Mouse (Mus musculus): ENCODE measurements around the gene Olfr1415.

The Olfr1415 gene

GRCm38 (mm10) chr1:92441453-92442063, 54.3 kb downstream of the Olfr1415 start:
- Histone ChIP-seq H3K27me3 (ENCODE audit: insufficient read depth, low read length) (no peaks in the 10 kb centered on the region), H3K4me3 (replicated peaks; ENCODE audit: low read length) (no peak overlapping the region), H3K36me3 (ENCODE audit: insufficient read depth, low read length) (peaks cover 85% of the 10 kb centered on the region), H3K9me3 (ENCODE audit: low read length) (no peaks in the 10 kb centered on the region), H3K4me1 (replicated peaks; ENCODE audit: low read depth, low read length) (peaks cover 47% of the 10 kb centered on the region)
- TF ChIP-seq CTCF (conservative IDR thresholded peaks at IDR 0.05; ENCODE audit: low read length) (no peak), NANOG (IDR thresholded peaks at IDR 0.05; ENCODE audit: borderline replicate concordance, low read length) (no peak), POU5F1 (IDR thresholded peaks at IDR 0.05; ENCODE audit: borderline replicate concordance, low read length) (no peak)

GRCm38 (mm10) chr1:92440066-92440750, 55.7 kb downstream of the Olfr1415 start:
- Histone ChIP-seq H3K4me3 (replicated peaks; ENCODE audit: low read length) (no peak overlapping the region), H3K36me3 (ENCODE audit: insufficient read depth, low read length) (peaks cover 72% of the 10 kb centered on the region), H3K4me1 (replicated peaks; ENCODE audit: low read depth, low read length) (peaks cover 59% of the 10 kb centered on the region), H3K27me3 (ENCODE audit: insufficient read depth, low read length) (no peaks in the 10 kb centered on the region), H3K9me3 (ENCODE audit: low read length) (no peaks in the 10 kb centered on the region)
- no peak for TF ChIP-seq NANOG (IDR thresholded peaks at IDR 0.05; ENCODE audit: borderline replicate concordance, low read length)
- TF ChIP-seq POU5F1 (IDR thresholded peaks at IDR 0.05; ENCODE audit: borderline replicate concordance, low read length) = no peak
- no peak for TF ChIP-seq CTCF (conservative IDR thresholded peaks at IDR 0.05; ENCODE audit: low read length)
